Mouse (Mus musculus) MEL (cell line): Measurements from ENCODE around the gene Ilvbl. TPM values are rescaled to one million over a fixed set of nuclear protein-coding genes. Genes with fewer than 3 reads are reported as not detected.
"Not testable (repeated sequence)": the region's sequence is repeated elsewhere in the genome, so short reads cannot be mapped to it uniquely, and the experiment has no call there.

Experiments
- DNase-seq: peaks from one replicate; pipeline ENCODE4 v3.0.0; 2011; ENCODE audit warnings: low read depth, low spot score
- H3K27ac ChIP-seq: 2 replicates; pipeline ENCODE4 v1.5.1; 2012; ENCODE audit warnings: low read depth, mild to moderate bottlenecking, control low read depth, low read length, moderate library complexity; ENCODE audit not compliant: control insufficient read depth
- H3K27me3 ChIP-seq, 2 experiments: fragments of 150-350 bp in 1 of 2; sonication (generic) in 1 of 2; 2 replicates each; pipeline ENCODE4 v1.6.1; 2012; ENCODE audit warnings: low read length in 2 of 2, mild to moderate bottlenecking in 2 of 2, improper control_type of control experiment in 1 of 2, moderate library complexity in 1 of 2; ENCODE audit not compliant: insufficient read depth in 2 of 2, control insufficient read depth in 1 of 2
- H3K36me3 ChIP-seq, 2 experiments: 2 replicates each; pipeline ENCODE4 v1.6.1; 2012 to 2014; ENCODE audit warnings: low read length in 2 of 2, improper control_type of control experiment in 1 of 2, inconsistent platforms in 1 of 2, mild to moderate bottlenecking in 1 of 2; ENCODE audit not compliant: insufficient read depth in 2 of 2, control insufficient read depth in 1 of 2
- H3K4me1 ChIP-seq, 2 experiments: fragments of 150-350 bp in 1 of 2; sonication (generic) in 1 of 2; 2 replicates each; pipeline ENCODE4 v1.6.1; 2012; ENCODE audit warnings: low read length in 2 of 2, improper control_type of control experiment in 1 of 2, mild to moderate bottlenecking in 1 of 2; ENCODE audit not compliant: insufficient read depth in 2 of 2, control insufficient read depth in 1 of 2
- H3K4me3 ChIP-seq, 2 experiments: fragments of 150-350 bp in 1 of 2; sonication (generic) in 1 of 2; 2 replicates each; pipeline ENCODE4 v1.5.1; 2012; ENCODE audit warnings: low read depth in 2 of 2, low read length in 2 of 2, mild to moderate bottlenecking in 2 of 2, moderate library complexity in 2 of 2, control low read depth in 1 of 2, improper control_type of control experiment in 1 of 2; ENCODE audit not compliant: control insufficient read depth in 1 of 2, insufficient read depth in 1 of 2
- H3K79me2 ChIP-seq: 2 replicates; pipeline ENCODE4 v1.6.1; 2012; ENCODE audit warnings: mild to moderate bottlenecking, low read length, moderate library complexity; ENCODE audit not compliant: control insufficient read depth, poor library complexity, insufficient read depth
- H3K9ac ChIP-seq: 2 replicates; pipeline ENCODE4 v1.6.1; 2012; ENCODE audit warnings: low read depth, mild to moderate bottlenecking, control low read depth, low read length, moderate library complexity; ENCODE audit not compliant: control insufficient read depth, poor library complexity, severe bottlenecking
- H3K9me3 ChIP-seq: fragments of 150-350 bp; sonication (generic); replicated peaks from 2 replicates; pipeline ENCODE4 v1.6.1; 2012; ENCODE audit warnings: mild to moderate bottlenecking, low read length, improper control_type of control experiment, moderate library complexity; ENCODE audit not compliant: insufficient read depth
- BHLHE40 ChIP-seq: IDR thresholded peaks from 2 replicates; pipeline ENCODE4 v1.6.1; 2012; ENCODE audit warnings: low read depth, mild to moderate bottlenecking, inconsistent platforms, low read length, improper control_type of control experiment, borderline replicate concordance
- CHD2 ChIP-seq: IDR thresholded peaks from 2 replicates; pipeline ENCODE4 v1.6.1; 2011; ENCODE audit warnings: low read length, improper control_type of control experiment
- E2F4 ChIP-seq: IDR thresholded peaks from 2 replicates; pipeline ENCODE4 v1.6.1; 2011; ENCODE audit warnings: low read depth, low read length, improper control_type of control experiment, borderline replicate concordance
- GATA1 ChIP-seq: IDR thresholded peaks from 2 replicates; pipeline ENCODE4 v1.6.1; 2011; ENCODE audit warnings: low read depth, low read length, improper control_type of control experiment
- KAT2A ChIP-seq: conservative IDR thresholded peaks from 2 replicates; pipeline ENCODE4 v1.6.1; 2012; ENCODE audit warnings: low read depth, low read length, improper control_type of control experiment, inconsistent platforms
- MAFK ChIP-seq: IDR thresholded peaks from 2 replicates; pipeline ENCODE4 v1.6.1; 2011; ENCODE audit warnings: low read depth, mild to moderate bottlenecking, low read length, improper control_type of control experiment, borderline replicate concordance
- MAX ChIP-seq: IDR thresholded peaks from 2 replicates; pipeline ENCODE4 v1.6.1; 2011; ENCODE audit warnings: low read length, improper control_type of control experiment
- MXI1 ChIP-seq: IDR thresholded peaks from 2 replicates; pipeline ENCODE4 v1.6.1; 2011; ENCODE audit warnings: mild to moderate bottlenecking, low read depth, low read length, improper control_type of control experiment
- NRF1 ChIP-seq: IDR thresholded peaks from 2 replicates; pipeline ENCODE4 v1.6.1; 2014; ENCODE audit warnings: low read depth, mild to moderate bottlenecking, inconsistent platforms, low read length, improper control_type of control experiment, moderate library complexity; ENCODE audit not compliant: poor library complexity, insufficient read depth, severe bottlenecking
- POLR2AphosphoS2 ChIP-seq: IDR thresholded peaks from 2 replicates; pipeline ENCODE4 v1.6.1; 2011; ENCODE audit warnings: low read length, improper control_type of control experiment
- TAL1 ChIP-seq: IDR thresholded peaks from 2 replicates; pipeline ENCODE4 v1.6.1; 2012; ENCODE audit warnings: mild to moderate bottlenecking, inconsistent platforms, low read length, moderate library complexity, mixed read lengths
- TBP ChIP-seq: IDR thresholded peaks from 2 replicates; pipeline ENCODE4 v1.8.0; 2011; ENCODE audit warnings: low read depth, low read length, improper control_type of control experiment
- ZNF384 ChIP-seq: IDR thresholded peaks from 2 replicates; pipeline ENCODE4 v1.6.1; 2012; ENCODE audit warnings: low read depth, mild to moderate bottlenecking, inconsistent platforms, low read length, improper control_type of control experiment
- polyA plus RNA-seq, 2 experiments: library from polyadenylated mRNA; stranded (reverse) in 1 of 2; unstranded in 1 of 2; fragments of >175 nt in 1 of 2; fragments of >200 nt in 1 of 2; gene quantifications; 2 replicates each; pipeline versions ENCODE4 v1.2.1 to v1.2.4; 2012; ENCODE audit warnings: low replicate concordance in 2 of 2, low read depth in 1 of 2; ENCODE audit not compliant: insufficient read length in 2 of 2, insufficient read depth in 1 of 2, missing spikeins in 1 of 2
- total RNA-seq: library from RNA; depleted of rRNA; stranded (reverse); fragments of 300-350 nt; gene quantifications from 2 replicates; pipeline ENCODE4 v1.2.3, GENCODE M21; 2012

Gene Ilvbl
- total and polyA plus RNA-seq, 3 experiments = 22.1 to 24.5 TPM; not detected in 1

- TF ChIP-seq MAFK (no peak), KAT2A (no peak; the same call in 1 of the 2 replicates), MAX (peak; percentile 93), NRF1 (peak; percentile 79), TAL1 (no peak)
Measured at GRCm38 (mm10) chr10:78574250-78575104, at the start of gene Ilvbl (continued).

- H3K27ac ChIP-seq = not testable (repeated sequence)
Measured at GRCm38 (mm10) chr10:78525071-78525470, 49.1 kb upstream of the Ilvbl start.

DNA sequence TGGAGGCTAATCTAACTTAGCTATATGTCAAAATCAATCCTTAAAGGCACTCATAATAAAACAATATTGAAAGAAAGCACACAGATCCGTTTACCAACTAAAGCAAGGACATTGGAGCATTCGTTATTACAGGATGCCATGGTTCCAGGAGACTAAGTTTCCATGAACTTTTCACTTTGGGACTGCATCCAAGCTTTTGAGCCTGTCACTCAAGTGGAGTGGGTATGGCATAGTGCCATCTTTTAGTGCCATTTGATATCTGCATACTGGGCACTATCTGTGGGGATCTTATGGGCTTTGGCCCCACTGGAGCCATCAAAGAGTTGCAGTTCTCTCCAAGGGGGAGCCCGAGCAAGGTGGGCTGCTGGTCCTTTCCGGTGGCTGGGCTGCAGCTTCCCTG is 48.6 kb upstream of the Ilvbl start:
- Histone ChIP-seq H3K27ac (no peak overlapping the region), H3K36me3 (no peaks in the 10 kb centered on the region), H3K27me3 (peaks cover 0 to 3% of the 10 kb centered on the region in 2 experiments; a peak in 2 of 4 replicates), H3K79me2 (no peaks in the 10 kb centered on the region), H3K4me1 (no peaks in the 10 kb centered on the region), H3K9ac (no peak overlapping the region), H3K9me3 (no peaks in the 10 kb centered on the region), H3K4me3 (no peak overlapping the region)
- DNase-seq = no peak
- TF ChIP-seq GATA1 (no peak), POLR2AphosphoS2 (no peak), MXI1 (no peak), KAT2A (no peak), ZNF384 (no peak), CHD2 (no peak), E2F4 (no peak), BHLHE40 (no peak), TBP (no peak)

More at GRCm38 (mm10) chr10:78525071-78525470, 49.1 kb upstream of the Ilvbl start:
- H3K4me3 ChIP-seq, H3K4me1 ChIP-seq, H3K9ac ChIP-seq, H3K27me3 ChIP-seq, H3K9me3 ChIP-seq, H3K79me2 ChIP-seq, H3K36me3 ChIP-seq, DNase-seq: not testable (repeated sequence)
